Mouse (Mus musculus) testis, adult 2 months (tissue): Measurements from ENCODE around the gene Arl5c.
A peak's percentile ranks its signal among the peaks of the same experiment; 100 is the strongest.

ENCODE experiments used
- CTCF ChIP-seq: fragments of 200-500 bp; IDR thresholded peaks from 2 replicates; pipeline ENCODE4 v1.5.1; 2012; ENCODE audit warnings: low read depth, mild to moderate bottlenecking, inconsistent platforms, low read length, moderate library complexity; ENCODE audit not compliant: control insufficient read depth, insufficient read depth, insufficient replicate concordance
- POLR2A ChIP-seq: fragments of 200-500 bp; IDR thresholded peaks from 2 replicates; pipeline ENCODE4 v1.6.1; 2012; ENCODE audit warnings: low read depth, mild to moderate bottlenecking, inconsistent platforms, low read length, moderate library complexity; ENCODE audit not compliant: control insufficient read depth

DNA sequence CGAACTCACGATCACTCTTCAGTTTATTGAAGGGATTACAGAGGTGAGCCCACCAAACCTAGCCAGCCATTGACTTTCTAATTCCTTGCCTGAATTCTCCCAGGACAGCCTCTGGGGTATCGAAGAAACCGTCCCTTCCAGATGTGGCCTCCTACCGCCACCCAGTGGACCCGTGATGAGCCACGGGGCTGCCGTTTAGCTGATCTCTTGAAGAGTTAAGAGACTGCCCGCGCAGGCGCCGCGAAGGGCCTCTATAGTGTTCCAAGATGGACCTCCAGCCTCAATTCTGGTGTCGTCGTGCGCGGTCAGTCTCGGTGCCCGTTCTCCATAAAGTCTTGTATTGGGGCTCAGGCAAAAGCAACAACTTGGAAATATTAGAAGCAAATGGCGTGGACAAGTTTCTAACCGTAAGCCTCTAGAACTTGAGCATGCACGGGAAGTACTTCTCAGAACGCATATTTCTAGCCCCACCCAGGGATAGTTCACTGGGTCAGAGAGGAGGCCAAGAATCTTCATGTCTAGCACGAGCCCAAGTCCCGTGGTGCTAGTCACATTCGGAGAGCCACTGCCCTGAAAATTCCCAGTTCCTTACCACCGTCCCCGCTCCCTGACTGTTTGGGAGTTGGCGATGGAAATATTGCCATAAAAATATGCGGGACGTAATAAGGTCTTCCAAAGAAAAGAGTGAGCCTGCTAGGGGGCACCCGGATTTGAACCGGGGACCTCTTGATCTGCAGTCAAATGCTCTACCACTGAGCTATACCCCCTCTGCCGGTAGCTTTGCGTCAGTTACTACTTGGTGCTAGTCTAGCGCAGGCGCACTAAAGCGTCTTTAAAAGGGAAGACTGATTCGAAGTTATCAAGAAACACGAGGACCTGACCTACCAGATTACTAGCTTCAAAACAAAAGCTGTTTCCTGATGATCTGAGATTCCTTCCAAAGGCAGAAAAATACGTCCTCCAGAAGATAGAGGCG is 8.1 kb downstream of the Arl5c start:
- TF ChIP-seq CTCF (peak; percentile 66; the same call in 1 of the 2 replicates), POLR2A (peak; percentile 46; the same call in 1 of the 2 replicates)
